Mouse (Mus musculus) neural tube, embryonic 12.5 days (tissue): ENCODE data around the gene Mllt3. TPM values are rescaled to one million over a fixed set of nuclear protein-coding genes. Genes with fewer than 3 reads are reported as not detected.

Experiments
- ATAC-seq: fragments of 200-750 bp; cut with Nextera tagmentation; 2 replicates; pipeline ENCODE4 v1.8.0; 2017; ENCODE audit warnings: low read depth, mild to moderate bottlenecking, moderate TSS enrichment, moderate library complexity; ENCODE audit not compliant: low FRiP score
- H3K27ac ChIP-seq: fragments of 300-500 bp; sonication (generic); 2 replicates; pipeline ENCODE4 v1.5.1; 2016
- H3K27me3 ChIP-seq: fragments of 300-500 bp; sonication (generic); replicated peaks from 2 replicates; pipeline ENCODE4 v1.6.1; 2016; ENCODE audit warnings: mild to moderate bottlenecking
- H3K36me3 ChIP-seq: fragments of 300-500 bp; sonication (generic); 2 replicates; pipeline ENCODE4 v1.6.1; 2016; ENCODE audit warnings: mild to moderate bottlenecking
- H3K4me1 ChIP-seq: fragments of 300-500 bp; sonication (generic); 2 replicates; pipeline ENCODE4 v1.6.1; 2016
- H3K4me2 ChIP-seq: fragments of 300-500 bp; sonication (generic); replicated peaks from 2 replicates; pipeline ENCODE4 v1.6.1; 2016; ENCODE audit warnings: mild to moderate bottlenecking
- H3K4me3 ChIP-seq: fragments of 300-500 bp; sonication (generic); 2 replicates; pipeline ENCODE4 v1.5.1; 2016
- H3K9ac ChIP-seq: fragments of 300-500 bp; sonication (generic); 2 replicates; pipeline ENCODE4 v1.6.1; 2016; ENCODE audit warnings: mild to moderate bottlenecking
- H3K9me3 ChIP-seq: fragments of 300-500 bp; sonication (generic); 2 replicates; pipeline ENCODE4 v1.6.1; 2016; ENCODE audit warnings: mild to moderate bottlenecking
- WGBS: fragments of 180-500 bp; shearing (Covaris S2); methylation state at CpG from one replicate; pipeline ENCODE4 v1.1.7; 2016; 5-methylcytosine and 5-hydroxymethylcytosine counted together
- polyA plus RNA-seq: library from polyadenylated mRNA; unstranded; fragments of >200 nt; fragmentation: Nextera tagmentation; extraction: Ambion mirVana; gene quantifications from 2 replicates; pipeline ENCODE4 v1.2.1, GENCODE M21; 2016

Mllt3 gene
- polyA plus RNA-seq, 1 experiment from 2014 or later, result 76.3 TPM

- Histone ChIP-seq H3K9me3 (no peaks in the 10 kb centered on the region), H3K27ac (no peak overlapping the region), H3K4me2 (no peak overlapping the region), H3K4me3 (no peak overlapping the region), H3K9ac (no peak overlapping the region), H3K36me3 (no peaks in the 10 kb centered on the region), H3K4me1 (peaks cover 28% of the 10 kb centered on the region), H3K27me3 (no peaks in the 10 kb centered on the region)
- 89% methylated on average over 6 of the region's 6 CpGs for WGBS
- ATAC-seq, result no peak
Observed at GRCm38 (mm10) chr4:87830794-87831306, 202.3 kb downstream of the Mllt3 start.

- no peak for ATAC-seq
- H3K4me2 ChIP-seq, result no peak overlapping the region
Observed at GRCm38 (mm10) chr4:87829426-87830063, 203.6 kb downstream of the Mllt3 start.

GRCm38 (mm10) chr4:87826336-87826735 lies 206.8 kb downstream of the Mllt3 start:
- 88% methylated on average over 5 of the region's 5 CpGs for WGBS
- Histone ChIP-seq H3K4me1 (no peaks in the 10 kb centered on the region), H3K36me3 (peaks cover 4% of the 10 kb centered on the region; the same call in 1 of the 2 replicates), H3K4me3 (no peak overlapping the region), H3K9ac (no peak overlapping the region), H3K27me3 (no peaks in the 10 kb centered on the region), H3K9me3 (no peaks in the 10 kb centered on the region), H3K27ac (no peak overlapping the region), H3K4me2 (no peak overlapping the region)
- ATAC-seq, result no peak

More at GRCm38 (mm10) chr4:87829426-87830063, 203.6 kb downstream of the Mllt3 start:
- Histone ChIP-seq H3K9ac (no peak overlapping the region), H3K27ac (no peak overlapping the region), H3K4me3 (no peak overlapping the region), H3K4me1 (peaks cover 17% of the 10 kb centered on the region), H3K9me3 (no peaks in the 10 kb centered on the region), H3K36me3 (no peaks in the 10 kb centered on the region), H3K27me3 (no peaks in the 10 kb centered on the region)
- 92% methylated on average over 5 of the region's 5 CpGs for WGBS

GRCm38 (mm10) chr4:87823623-87824022 lies 209.5 kb downstream of the Mllt3 start:
- Histone ChIP-seq H3K27ac (no peak overlapping the region), H3K9ac (no peak overlapping the region), H3K27me3 (no peaks in the 10 kb centered on the region), H3K4me3 (no peak overlapping the region), H3K4me2 (no peak overlapping the region), H3K4me1 (no peaks in the 10 kb centered on the region), H3K36me3 (peaks cover 4% of the 10 kb centered on the region; the same call in 1 of the 2 replicates), H3K9me3 (no peaks in the 10 kb centered on the region)
- WGBS, result 85% methylated on average over 3 of the region's 3 CpGs
- ATAC-seq, result no peak

GRCm38 (mm10) chr4:87823191-87823590 lies 210.0 kb downstream of the Mllt3 start:
- WGBS, result 91% methylated on average over 6 of the region's 6 CpGs
- Histone ChIP-seq H3K27me3 (no peaks in the 10 kb centered on the region), H3K36me3 (peaks cover 4% of the 10 kb centered on the region; the same call in 1 of the 2 replicates), H3K9me3 (no peaks in the 10 kb centered on the region), H3K4me2 (no peak overlapping the region), H3K4me3 (no peak overlapping the region), H3K27ac (no peak overlapping the region), H3K4me1 (no peaks in the 10 kb centered on the region), H3K9ac (no peak overlapping the region)
- ATAC-seq, result no peak

- WGBS, result 87% methylated on average over 3 of the region's 3 CpGs
- no peak for ATAC-seq
- no peak overlapping the region for H3K9ac ChIP-seq
- no peak overlapping the region for H3K27ac ChIP-seq
- H3K4me2 ChIP-seq, result no peak overlapping the region
- no peaks in the 10 kb centered on the region for H3K9me3 ChIP-seq
- no peak overlapping the region for H3K4me3 ChIP-seq
- peaks cover 4% of the 10 kb centered on the region; the same call in 1 of the 2 replicates for H3K36me3 ChIP-seq
- no peaks in the 10 kb centered on the region for H3K4me1 ChIP-seq
- no peaks in the 10 kb centered on the region for H3K27me3 ChIP-seq
Observed at GRCm38 (mm10) chr4:87820911-87821310, 212.3 kb downstream of the Mllt3 start.

- WGBS, result 50% methylated on average over 9 of the region's 9 CpGs
- Histone ChIP-seq H3K9ac (no peak overlapping the region), H3K4me1 (no peaks in the 10 kb centered on the region), H3K27me3 (no peaks in the 10 kb centered on the region), H3K36me3 (peaks cover 4% of the 10 kb centered on the region; the same call in 1 of the 2 replicates), H3K9me3 (no peaks in the 10 kb centered on the region), H3K27ac (no peak overlapping the region), H3K4me3 (no peak overlapping the region), H3K4me2 (no peak overlapping the region)
- no peak for ATAC-seq
Observed at GRCm38 (mm10) chr4:87819182-87819581, 214.0 kb downstream of the Mllt3 start.

GRCm38 (mm10) chr4:87818276-87818675 lies 214.9 kb downstream of the Mllt3 start:
- Histone ChIP-seq H3K36me3 (peaks cover 4% of the 10 kb centered on the region; the same call in 1 of the 2 replicates), H3K4me3 (no peak overlapping the region), H3K27ac (no peak overlapping the region), H3K9me3 (no peaks in the 10 kb centered on the region), H3K4me1 (no peaks in the 10 kb centered on the region), H3K9ac (no peak overlapping the region), H3K4me2 (no peak overlapping the region), H3K27me3 (no peaks in the 10 kb centered on the region)
- WGBS, result 94% methylated on average over 1 of the region's 1 CpGs
- no peak for ATAC-seq

- 83% methylated on average over 7 of the region's 7 CpGs for WGBS
- H3K27me3 ChIP-seq, result no peaks in the 10 kb centered on the region
Observed at GRCm38 (mm10) chr4:87815465-87816108, 217.6 kb downstream of the Mllt3 start.

GRCm38 (mm10) chr4:87811899-87812298 lies 221.3 kb downstream of the Mllt3 start:
- H3K36me3 ChIP-seq, result no peaks in the 10 kb centered on the region
- no peak overlapping the region for H3K9ac ChIP-seq
- 85% methylated on average over 2 of the region's 2 CpGs for WGBS
- no peak for ATAC-seq
- H3K27me3 ChIP-seq, result no peaks in the 10 kb centered on the region
- no peaks in the 10 kb centered on the region for H3K9me3 ChIP-seq
- no peaks in the 10 kb centered on the region for H3K4me1 ChIP-seq
- no peak overlapping the region for H3K27ac ChIP-seq
- H3K4me3 ChIP-seq, result no peak overlapping the region
- H3K4me2 ChIP-seq, result no peak overlapping the region

More at GRCm38 (mm10) chr4:87815465-87816108, 217.6 kb downstream of the Mllt3 start:
- Histone ChIP-seq H3K4me1 (no peaks in the 10 kb centered on the region), H3K36me3 (no peaks in the 10 kb centered on the region), H3K9me3 (no peaks in the 10 kb centered on the region), H3K4me3 (no peak overlapping the region), H3K4me2 (no peak overlapping the region), H3K27ac (no peak overlapping the region), H3K9ac (no peak overlapping the region)
- no peak for ATAC-seq

- Histone ChIP-seq H3K27me3 (no peaks in the 10 kb centered on the region), H3K4me1 (peaks cover 31% of the 10 kb centered on the region), H3K9me3 (no peaks in the 10 kb centered on the region), H3K4me3 (no peak overlapping the region), H3K36me3 (no peaks in the 10 kb centered on the region), H3K27ac (no peak overlapping the region), H3K4me2 (0 out of 2 replicates have a peak overlapping the region, but pooled peaks have one; percentile 9), H3K9ac (no peak overlapping the region)
- WGBS, result 9% methylated on average over 6 of the region's 6 CpGs
- ATAC-seq, result peak; percentile 31; the same call in 1 of the 2 replicates
Observed at GRCm38 (mm10) chr4:87806196-87806987, 226.8 kb downstream of the Mllt3 start.

- no peaks in the 10 kb centered on the region for H3K9me3 ChIP-seq
- H3K4me2 ChIP-seq, result 0 out of 2 replicates have a peak overlapping the region, but pooled peaks have one; percentile 14
- peaks cover 38% of the 10 kb centered on the region for H3K4me1 ChIP-seq
- no peak for ATAC-seq
- no peak overlapping the region for H3K4me3 ChIP-seq
- WGBS, result 16% methylated on average over 3 of the region's 3 CpGs
- no peaks in the 10 kb centered on the region for H3K27me3 ChIP-seq
- no peaks in the 10 kb centered on the region for H3K36me3 ChIP-seq
- H3K9ac ChIP-seq, result no peak overlapping the region
- H3K27ac ChIP-seq, result no peak overlapping the region; the same call in 1 of the 2 replicates
Observed at GRCm38 (mm10) chr4:87804576-87804975, 228.6 kb downstream of the Mllt3 start.
